Mouse (Mus musculus) lung, adult 2 months (tissue): ENCODE data around the gene Nuak2.

ENCODE experiments used
- CTCF ChIP-seq: fragments of 200-500 bp; IDR thresholded peaks from 2 replicates; pipeline ENCODE4 v1.5.1; 2011; ENCODE audit warnings: mild to moderate bottlenecking, low read length, control low read depth; ENCODE audit not compliant: insufficient read depth
- POLR2A ChIP-seq: fragments of 200-500 bp; IDR thresholded peaks from 2 replicates; pipeline ENCODE4 v1.6.1; 2011; ENCODE audit warnings: low read depth, mild to moderate bottlenecking, control low read depth, low read length, borderline replicate concordance; ENCODE audit errors: extremely low read depth

DNA sequence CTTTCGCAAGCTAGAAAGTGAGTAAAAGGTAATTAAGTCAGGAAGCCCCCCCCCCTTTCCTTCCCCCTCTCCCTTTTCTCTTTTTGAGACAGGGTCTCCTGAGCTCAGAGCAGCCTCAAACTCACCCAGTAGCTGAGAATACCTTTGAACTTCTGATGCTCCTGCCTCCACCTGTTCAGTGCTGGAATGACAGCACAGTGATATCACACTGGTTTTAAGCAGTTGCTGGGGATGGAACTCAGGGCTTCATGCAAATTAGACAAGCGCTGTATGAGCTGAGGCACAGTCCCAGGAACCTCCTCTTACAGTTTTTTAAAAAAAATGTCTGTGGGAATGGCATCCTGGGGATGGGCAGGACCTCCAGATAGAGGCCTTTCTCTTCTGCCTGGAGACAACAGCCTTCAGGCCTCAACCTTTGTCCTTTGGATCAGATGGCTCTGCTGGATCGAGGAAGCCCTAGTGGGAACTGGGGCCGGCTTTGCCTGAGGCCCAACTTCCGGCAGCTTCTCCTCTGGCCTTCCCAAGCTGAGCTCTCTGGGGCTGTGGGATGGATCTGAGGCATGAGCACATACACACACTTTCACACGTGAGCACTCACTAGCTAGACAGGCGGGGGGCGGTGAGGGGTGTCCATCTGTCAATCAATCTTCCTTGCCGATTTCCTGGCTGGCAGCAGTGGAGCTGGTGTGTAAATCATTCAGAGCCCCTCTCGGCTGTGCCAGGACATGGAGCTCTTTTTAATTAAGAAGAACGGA, 24.8 kb upstream of the Nuak2 start:
- TF ChIP-seq POLR2A = no peak
- TF ChIP-seq CTCF = no peak
